Mouse (Mus musculus) CH12.LX (cell line): Measurements from ENCODE around the gene Arhgap33. TPM values are rescaled to one million over a fixed set of nuclear protein-coding genes. Genes with fewer than 3 reads are reported as not detected.

Source experiments
- DNase-seq: peaks from one replicate; pipeline ENCODE4 v3.0.0-alpha.2; 2013; ENCODE audit errors: extremely low read depth
- H3K27ac ChIP-seq: 2 replicates; pipeline ENCODE4 v1.5.1; 2012; ENCODE audit warnings: low read depth, mild to moderate bottlenecking, control low read depth, moderate library complexity; ENCODE audit not compliant: insufficient read depth
- H3K27me3 ChIP-seq: replicated peaks from 2 replicates; pipeline ENCODE3; 2012; ENCODE audit warnings: inconsistent platforms
- H3K36me3 ChIP-seq, 2 experiments: replicated peaks in 1 of 2; 2 replicates each; pipeline versions ENCODE3 to v1.6.1; 2012; ENCODE audit warnings: inconsistent platforms in 1 of 2, low read length in 1 of 2, mild to moderate bottlenecking in 1 of 2, mixed read lengths in 1 of 2, moderate library complexity in 1 of 2; ENCODE audit not compliant: control insufficient read depth in 1 of 2, insufficient read depth in 1 of 2
- H3K4me1 ChIP-seq, 2 experiments: 2 replicates each; pipeline ENCODE4 v1.6.1; 2012; ENCODE audit warnings: inconsistent platforms in 1 of 2, moderate library complexity in 1 of 2; ENCODE audit not compliant: insufficient read depth in 2 of 2, control insufficient read depth in 1 of 2
- H3K4me2 ChIP-seq: 2 replicates; pipeline ENCODE4 v1.6.1; 2012; ENCODE audit warnings: low read depth, mild to moderate bottlenecking, control low read depth; ENCODE audit not compliant: poor library complexity, insufficient read depth, severe bottlenecking
- H3K4me3 ChIP-seq, 3 experiments: fragments of 150-350 bp in 1 of 3; sonication (generic) in 1 of 3; replicated peaks in 1 of 3; 2 replicates each; pipeline versions ENCODE3 to v1.5.1; 2011 to 2012; ENCODE audit warnings: low read depth in 2 of 3, low read length in 2 of 3, mild to moderate bottlenecking in 2 of 3, moderate library complexity in 2 of 3, control low read depth in 1 of 3, improper control_type of control experiment in 1 of 3, inconsistent platforms in 1 of 3, mixed read lengths in 1 of 3; ENCODE audit not compliant: poor library complexity in 1 of 3
- H3K79me2 ChIP-seq: replicated peaks from 2 replicates; pipeline ENCODE4 v1.6.1; 2012; ENCODE audit warnings: mild to moderate bottlenecking, moderate library complexity; ENCODE audit not compliant: control insufficient read depth, poor library complexity, insufficient read depth, severe bottlenecking; ENCODE audit errors: extremely low read depth
- H3K9ac ChIP-seq: 2 replicates; pipeline ENCODE4 v1.6.1; 2012; ENCODE audit warnings: low read depth, mild to moderate bottlenecking, control low read depth, moderate library complexity; ENCODE audit not compliant: insufficient read depth
- H3K9me3 ChIP-seq: replicated peaks from 2 replicates; pipeline ENCODE3; 2012; ENCODE audit warnings: low read length, inconsistent platforms, mixed read lengths
- BHLHE40 ChIP-seq: IDR thresholded peaks from 2 replicates; pipeline ENCODE4 v1.6.1; 2011; ENCODE audit warnings: mild to moderate bottlenecking, low read depth, low read length, improper control_type of control experiment
- CHD1 ChIP-seq: IDR thresholded peaks from 2 replicates; pipeline ENCODE4 v1.6.1; 2012; ENCODE audit warnings: low read depth, low read length, improper control_type of control experiment, inconsistent platforms
- CHD2 ChIP-seq: IDR thresholded peaks from 2 replicates; pipeline ENCODE4 v1.6.1; 2011; ENCODE audit warnings: low read length, improper control_type of control experiment
- CTCF ChIP-seq, 2 experiments: IDR thresholded peaks in 1 of 2; conservative IDR thresholded peaks in 1 of 2; 2 replicates each; pipeline ENCODE4 v1.5.1; 2011 to 2012; ENCODE audit warnings: low read depth in 2 of 2, low read length in 2 of 2, improper control_type of control experiment in 1 of 2, inconsistent platforms in 1 of 2, mild to moderate bottlenecking in 1 of 2, moderate library complexity in 1 of 2
- E2F4 ChIP-seq: IDR thresholded peaks from 2 replicates; pipeline ENCODE4 v1.6.1; 2011; ENCODE audit warnings: low read depth, low read length, improper control_type of control experiment; ENCODE audit not compliant: insufficient replicate concordance
- EP300 ChIP-seq: IDR thresholded peaks from 2 replicates; pipeline ENCODE4 v1.6.1; 2011; ENCODE audit warnings: low read length, improper control_type of control experiment
- GABPA ChIP-seq: IDR thresholded peaks from 2 replicates; pipeline ENCODE4 v1.6.1; 2012; ENCODE audit warnings: low read depth, low read length, improper control_type of control experiment, inconsistent platforms; ENCODE audit not compliant: insufficient replicate concordance
- IRF4 ChIP-seq: IDR thresholded peaks from 2 replicates; pipeline ENCODE4 v1.6.1; 2014; ENCODE audit warnings: low read depth, mild to moderate bottlenecking, inconsistent platforms, low read length, improper control_type of control experiment
- JUN ChIP-seq: IDR thresholded peaks from 2 replicates; pipeline ENCODE4 v1.6.1; 2011; ENCODE audit warnings: low read depth, mild to moderate bottlenecking, low read length, improper control_type of control experiment, moderate library complexity; ENCODE audit not compliant: insufficient read depth
- JUND ChIP-seq: conservative IDR thresholded peaks from 2 replicates; pipeline ENCODE4 v1.6.1; 2011; ENCODE audit warnings: low read depth, low read length, improper control_type of control experiment
- KAT2A ChIP-seq: IDR thresholded peaks from 2 replicates; pipeline ENCODE4 v1.6.1; 2012; ENCODE audit warnings: low read length, improper control_type of control experiment, inconsistent platforms; ENCODE audit not compliant: insufficient replicate concordance
- MAFK ChIP-seq: IDR thresholded peaks from 2 replicates; pipeline ENCODE4 v1.6.1; 2011; ENCODE audit warnings: low read length, improper control_type of control experiment; ENCODE audit not compliant: insufficient replicate concordance
- MAX ChIP-seq: IDR thresholded peaks from 2 replicates; pipeline ENCODE4 v1.6.1; 2011; ENCODE audit warnings: low read length, improper control_type of control experiment
- MAZ ChIP-seq: IDR thresholded peaks from 2 replicates; pipeline ENCODE4 v1.6.1; 2012; ENCODE audit warnings: low read depth, mild to moderate bottlenecking, inconsistent platforms, low read length, improper control_type of control experiment, moderate library complexity
- MEF2A ChIP-seq: IDR thresholded peaks from 2 replicates; pipeline ENCODE4 v1.6.1; 2014; ENCODE audit warnings: low read depth, mild to moderate bottlenecking, inconsistent platforms, low read length, improper control_type of control experiment, borderline replicate concordance
- MXI1 ChIP-seq: IDR thresholded peaks from 2 replicates; pipeline ENCODE4 v1.6.1; 2011; ENCODE audit warnings: mild to moderate bottlenecking, low read depth, low read length, improper control_type of control experiment
- MYC ChIP-seq: IDR thresholded peaks from 2 replicates; pipeline ENCODE4 v1.6.1; 2011; ENCODE audit warnings: low read depth, mild to moderate bottlenecking, improper control_type of control experiment, low read length
- NELFE ChIP-seq: IDR thresholded peaks from 2 replicates; pipeline ENCODE4 v1.6.1; 2011; ENCODE audit warnings: low read depth, low read length, improper control_type of control experiment
- NRF1 ChIP-seq: IDR thresholded peaks from 2 replicates; pipeline ENCODE4 v1.6.1; 2014; ENCODE audit warnings: low read depth, mild to moderate bottlenecking, inconsistent platforms, low read length, improper control_type of control experiment, moderate library complexity
- PAX5 ChIP-seq: IDR thresholded peaks from 2 replicates; pipeline ENCODE4 v1.6.1; 2012; ENCODE audit warnings: low read length, inconsistent platforms, mixed read lengths
- SIN3A ChIP-seq: IDR thresholded peaks from 2 replicates; pipeline ENCODE4 v1.6.1; 2012; ENCODE audit warnings: low read length, improper control_type of control experiment, inconsistent platforms
- SMC3 ChIP-seq: IDR thresholded peaks from 2 replicates; pipeline ENCODE4 v1.6.1; 2011; ENCODE audit warnings: low read depth, low read length, improper control_type of control experiment
- TCF12 ChIP-seq: IDR thresholded peaks from 2 replicates; pipeline ENCODE4 v1.6.1; 2014; ENCODE audit warnings: low read depth, mild to moderate bottlenecking, inconsistent platforms, low read length, improper control_type of control experiment
- UBTF ChIP-seq: IDR thresholded peaks from 2 replicates; pipeline ENCODE4 v1.6.1; 2012; ENCODE audit warnings: low read depth, mild to moderate bottlenecking, inconsistent platforms, low read length, improper control_type of control experiment, moderate library complexity
- USF1 ChIP-seq: IDR thresholded peaks from 2 replicates; pipeline ENCODE4 v1.6.1; 2014; ENCODE audit warnings: low read depth, mild to moderate bottlenecking, inconsistent platforms, low read length, improper control_type of control experiment
- USF2 ChIP-seq: conservative IDR thresholded peaks from 2 replicates; pipeline ENCODE4 v1.6.1; 2011; ENCODE audit warnings: low read depth, low read length, improper control_type of control experiment
- ZKSCAN1 ChIP-seq: IDR thresholded peaks from 2 replicates; pipeline ENCODE4 v1.6.1; 2012; ENCODE audit warnings: low read depth, inconsistent platforms, low read length, improper control_type of control experiment, borderline replicate concordance
- ZMIZ1 ChIP-seq: IDR thresholded peaks from 2 replicates; pipeline ENCODE4 v1.6.1; 2012; ENCODE audit warnings: low read depth, mild to moderate bottlenecking, inconsistent platforms, low read length, improper control_type of control experiment
- ZNF384 ChIP-seq: IDR thresholded peaks from 2 replicates; pipeline ENCODE4 v1.6.1; 2012; ENCODE audit warnings: low read depth, low read length, improper control_type of control experiment, inconsistent platforms
- dilution Hi-C: fragments of 300-500 bp; cut with MboI; formaldehyde crosslinking; loops from 2 replicates; pipeline ENCODE4 v1.14.3; 2020; ENCODE audit warnings: low sequenced_read_pairs; ENCODE audit not compliant: extremely low pct_unique_long_range_greater_than_20kb, extremely low pct_ligation_motif_present
- in situ Hi-C: fragments of 300-500 bp; cut with MboI; formaldehyde crosslinking; loops from 3 replicates; pipeline ENCODE4 v1.14.3; 2019; ENCODE audit warnings: low sequenced_read_pairs, low pct_ligation_motif_present, low pct_unique_long_range_greater_than_20kb, mixed read lengths
- polyA plus RNA-seq: library from polyadenylated mRNA; unstranded; fragments of >175 nt; gene quantifications from 2 replicates; pipeline ENCODE4 v1.2.1, GENCODE M21; 2012; ENCODE audit warnings: low read depth; ENCODE audit not compliant: insufficient read length
- total RNA-seq, 2 experiments: library from RNA; depleted of rRNA; stranded (reverse); fragments of 300-350 nt in 1 of 2; fragments of >200 nt in 1 of 2; gene quantifications; 2 replicates each; pipeline ENCODE4 v1.2.3; 2012 to 2014

Gene Arhgap33
- total and polyA plus RNA-seq, 3 experiments = 0.44 to 9.2 (median 2.8) TPM

GRCm38 (mm10) chr7:30532931-30533330, 1.9 kb downstream of the Arhgap33 start:
- in situ Hi-C loops = no loop called here
- dilution Hi-C loops = no loop called here
- Histone ChIP-seq H3K4me1 (peaks cover 4 to 14% of the 10 kb centered on the region in 2 experiments), H3K79me2 (no peaks in the 10 kb centered on the region), H3K9me3 (no peaks in the 10 kb centered on the region), H3K4me2 (no peak overlapping the region), H3K9ac (no peak overlapping the region), H3K36me3 (peaks cover 25 to 57% of the 10 kb centered on the region in 2 experiments), H3K27ac (no peak overlapping the region), H3K4me3 (no peak overlapping the region), H3K27me3 (no peaks in the 10 kb centered on the region)
- no peak for TF ChIP-seq NRF1
- TF ChIP-seq MYC = no peak
- no peak for TF ChIP-seq CHD2
- DNase-seq = no peak

GRCm38 (mm10) chr7:30531291-30531815, 3.5 kb downstream of the Arhgap33 start:
- dilution Hi-C loops = no loop called here
- H3K4me2 ChIP-seq = no peak overlapping the region

GRCm38 (mm10) chr7:30526981-30527380, 7.9 kb downstream of the Arhgap33 start:
- H3K4me1 ChIP-seq = peaks cover 10 to 16% of the 10 kb centered on the region in 2 experiments
- no peaks in the 10 kb centered on the region for H3K9me3 ChIP-seq
- H3K4me2 ChIP-seq = no peak overlapping the region
- H3K36me3 ChIP-seq = peaks cover 34 to 92% of the 10 kb centered on the region in 2 experiments
- no peak for DNase-seq
- H3K9ac ChIP-seq = no peak overlapping the region
- H3K27me3 ChIP-seq = no peaks in the 10 kb centered on the region
- TF ChIP-seq JUN (no peak), JUND (no peak), MAFK (no peak), SMC3 (no peak), MXI1 (no peak), TCF12 (no peak), ZNF384 (no peak), MEF2A (no peak), PAX5 (no peak), ZKSCAN1 (no peak), UBTF (no peak), CTCF (conservative IDR thresholded peaks at IDR 0.05 in 1 of 2, IDR thresholded peaks at IDR 0.05 in 1 of 2; ENCODE audit: low read depth in 2 of 2, low read length in 2 of 2) (no peak), BHLHE40 (no peak), MAX (no peak)
- no peak overlapping the region for H3K27ac ChIP-seq
- in situ Hi-C loops = no loop called here
- H3K4me3 ChIP-seq = no peak overlapping the region
- no peaks in the 10 kb centered on the region for H3K79me2 ChIP-seq
- dilution Hi-C loops = no loop called here

More at GRCm38 (mm10) chr7:30531291-30531815, 3.5 kb downstream of the Arhgap33 start:
- H3K79me2 ChIP-seq = no peaks in the 10 kb centered on the region
- no peak overlapping the region for H3K27ac ChIP-seq
- H3K36me3 ChIP-seq = peaks cover 29 to 68% of the 10 kb centered on the region in 2 experiments
- H3K4me3 ChIP-seq = no peak overlapping the region
- peaks cover 4 to 14% of the 10 kb centered on the region in 2 experiments for H3K4me1 ChIP-seq
- no peak for DNase-seq
- in situ Hi-C loops = no loop called here
- H3K9ac ChIP-seq = no peak overlapping the region
- no peaks in the 10 kb centered on the region for H3K27me3 ChIP-seq
- TF ChIP-seq IRF4 (no peak), MAZ (no peak), CHD2 (no peak), ZMIZ1 (no peak), CHD1 (no peak), SIN3A (no peak), ZKSCAN1 (no peak), USF2 (no peak), USF1 (no peak), E2F4 (no peak), ZNF384 (no peak), UBTF (no peak), TCF12 (no peak), NRF1 (no peak), NELFE (no peak), SMC3 (no peak), GABPA (no peak), MAX (no peak), KAT2A (no peak), EP300 (no peak)
- H3K9me3 ChIP-seq = no peaks in the 10 kb centered on the region
